Mouse (Mus musculus) midbrain, embryonic 10.5 days (tissue): Measurements from ENCODE around the gene Zdhhc24. TPM values are rescaled to one million over a fixed set of nuclear protein-coding genes. Genes with fewer than 3 reads are reported as not detected.
"Not testable (repeated sequence)": the region's sequence is repeated elsewhere in the genome, so short reads cannot be mapped to it uniquely, and the experiment has no call there.

Experiments used
- DNase-seq: peaks from one replicate; pipeline ENCODE4 v3.0.0-alpha.2; 2017; ENCODE audit warnings: low spot score
- H3K27ac ChIP-seq: fragments of 300-500 bp; sonication (generic); replicated peaks from 2 replicates; pipeline ENCODE4 v1.5.1; 2016; ENCODE audit warnings: mild to moderate bottlenecking
- H3K27me3 ChIP-seq: fragments of 300-500 bp; sonication (generic); 2 replicates; pipeline ENCODE4 v1.6.1; 2016; ENCODE audit warnings: low read depth, mild to moderate bottlenecking; ENCODE audit not compliant: poor library complexity, severe bottlenecking
- H3K36me3 ChIP-seq: fragments of 300-500 bp; sonication (generic); 2 replicates; pipeline ENCODE4 v1.6.1; 2016; ENCODE audit warnings: mild to moderate bottlenecking, moderate library complexity
- H3K4me1 ChIP-seq: fragments of 300-500 bp; sonication (generic); 2 replicates; pipeline ENCODE4 v1.6.1; 2016
- H3K4me3 ChIP-seq: fragments of 300-500 bp; sonication (generic); 2 replicates; pipeline ENCODE4 v1.5.1; 2016; ENCODE audit warnings: mild to moderate bottlenecking, moderate library complexity
- H3K9me3 ChIP-seq: fragments of 300-500 bp; sonication (generic); replicated peaks from 2 replicates; pipeline ENCODE4 v1.6.1; 2016; ENCODE audit warnings: mild to moderate bottlenecking
- WGBS: fragments of 180-500 bp; shearing (Covaris S2); methylation state at CpG from one replicate; pipeline ENCODE4 v1.1.7; 2016; 5-methylcytosine and 5-hydroxymethylcytosine counted together
- polyA plus RNA-seq: library from polyadenylated mRNA; unstranded; fragments of >200 nt; fragmentation: Nextera tagmentation; extraction: Ambion mirVana; gene quantifications from 2 replicates; pipeline ENCODE4 v1.2.1, GENCODE M21; 2016

Gene Zdhhc24
- polyA plus RNA-seq, 1 experiment from 2014 or later: 14.6 TPM

DNA sequence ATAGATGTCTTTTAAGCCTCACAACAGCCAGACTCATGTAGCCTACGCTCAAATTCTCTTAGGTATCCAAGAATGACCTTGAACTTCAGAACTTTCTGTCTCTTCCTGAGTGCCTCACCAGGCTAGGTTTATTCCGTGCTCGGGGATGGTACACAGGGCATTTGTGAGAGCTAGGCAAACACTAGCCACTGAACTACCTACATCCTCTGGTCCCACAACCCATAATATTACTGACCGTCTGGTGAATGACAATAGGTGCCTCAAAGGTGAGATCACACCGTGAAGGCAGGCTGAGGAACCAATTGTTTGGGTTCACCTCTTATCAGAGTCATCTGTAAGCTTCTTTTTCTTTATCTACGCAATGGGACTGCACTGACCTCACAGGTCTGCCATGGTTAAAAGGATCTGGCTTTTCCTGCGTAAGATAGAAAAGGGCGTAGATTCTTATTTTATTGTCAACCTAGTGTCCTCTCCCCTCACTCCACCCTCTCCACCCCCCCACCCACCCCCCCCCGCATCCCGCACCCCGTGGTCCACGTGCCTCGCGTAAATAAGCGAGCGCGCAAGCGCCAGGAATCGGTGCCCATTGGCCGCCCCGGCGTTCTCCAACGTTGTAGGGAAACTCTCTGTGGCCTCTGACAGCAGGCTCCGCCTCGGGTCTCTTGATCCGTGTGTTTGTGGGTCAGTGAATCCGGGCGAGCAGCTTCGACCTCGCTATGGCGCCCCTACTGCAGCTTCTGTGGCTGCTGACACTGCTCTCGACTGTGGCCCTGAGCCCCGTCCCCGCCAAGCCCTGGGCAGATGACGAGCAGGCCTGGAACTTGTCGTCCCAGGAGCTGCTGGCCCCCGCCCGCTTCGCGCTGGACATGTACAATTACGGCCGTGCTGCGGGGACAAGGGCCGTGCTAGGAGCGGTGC is 23.7 kb upstream of the Zdhhc24 start, which contains the start of gene Ctsf:
Gene Ctsf, plus strand, starts transcription at position 579 of the 918 bp plus-strand sequence.
- 5% methylated on average over 45 of the region's 45 CpGs for WGBS
- Histone ChIP-seq H3K27ac (peak within 1 kb of the TSS; percentile 84), H3K4me3 (peak within 1 kb of the TSS; percentile 74), H3K27me3 (peaks cover 13% of the 10 kb centered on the region), H3K4me1 (peaks cover 26% of the 10 kb centered on the region), H3K9me3 (no peaks in the 10 kb centered on the region), H3K36me3 (peaks cover 8% of the 10 kb centered on the region)
- DNase-seq: peak; percentile 87

DNA sequence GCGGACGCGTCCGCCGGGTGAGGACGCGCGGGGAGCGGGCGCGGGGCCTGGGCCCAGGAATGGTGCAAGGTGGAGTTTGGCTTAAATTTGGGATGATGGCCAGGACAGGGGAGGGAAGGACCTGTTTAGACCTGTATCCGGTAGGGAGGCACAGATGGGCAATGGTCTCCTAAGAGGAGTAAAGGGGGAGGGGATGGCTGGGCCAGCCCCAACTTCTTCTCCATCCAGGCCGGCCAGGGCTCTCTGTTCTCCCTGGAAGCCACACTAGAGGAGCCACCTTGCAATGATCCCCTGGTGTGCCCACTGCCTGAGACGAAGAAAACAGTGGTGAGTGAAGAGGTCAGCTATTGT is 23.0 kb upstream of the Zdhhc24 start:
- Histone ChIP-seq H3K27me3 (peaks cover 13% of the 10 kb centered on the region), H3K27ac (peak overlapping the region; percentile 84), H3K36me3 (peaks cover 11% of the 10 kb centered on the region), H3K4me3 (peak overlapping the region; percentile 74), H3K9me3 (no peaks in the 10 kb centered on the region), H3K4me1 (peaks cover 23% of the 10 kb centered on the region)
- WGBS: 2% methylated on average over 14 of the region's 14 CpGs
- DNase-seq: no peak

DNA sequence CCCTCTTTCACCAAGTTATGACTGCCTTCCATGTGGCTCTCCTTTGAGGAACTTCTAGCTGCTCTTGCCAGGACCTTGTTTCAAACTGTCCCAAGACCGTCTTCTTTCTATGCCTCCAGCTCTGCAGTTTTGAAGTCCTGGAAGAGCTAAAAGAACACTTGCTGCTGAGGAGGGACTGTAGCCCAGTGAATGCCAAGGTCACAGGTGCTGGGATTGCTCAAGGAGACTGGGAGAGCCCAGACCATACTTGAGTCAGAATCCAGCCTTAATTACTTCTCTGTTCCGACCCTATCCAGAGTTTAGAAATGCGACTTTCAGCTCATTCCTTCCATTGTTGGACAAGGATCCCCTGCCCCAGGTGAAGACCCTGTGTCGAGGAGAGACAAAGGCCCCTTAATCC is 22.5 kb upstream of the Zdhhc24 start:
- DNase-seq: no peak
- Histone ChIP-seq H3K36me3 (peaks cover 15% of the 10 kb centered on the region), H3K4me1 (peaks cover 21% of the 10 kb centered on the region), H3K27me3 (peaks cover 13% of the 10 kb centered on the region), H3K9me3 (no peaks in the 10 kb centered on the region), H3K4me3 (peak overlapping the region; percentile 74), H3K27ac (no peak overlapping the region)
- 42% methylated on average over 4 of the region's 4 CpGs for WGBS

DNA sequence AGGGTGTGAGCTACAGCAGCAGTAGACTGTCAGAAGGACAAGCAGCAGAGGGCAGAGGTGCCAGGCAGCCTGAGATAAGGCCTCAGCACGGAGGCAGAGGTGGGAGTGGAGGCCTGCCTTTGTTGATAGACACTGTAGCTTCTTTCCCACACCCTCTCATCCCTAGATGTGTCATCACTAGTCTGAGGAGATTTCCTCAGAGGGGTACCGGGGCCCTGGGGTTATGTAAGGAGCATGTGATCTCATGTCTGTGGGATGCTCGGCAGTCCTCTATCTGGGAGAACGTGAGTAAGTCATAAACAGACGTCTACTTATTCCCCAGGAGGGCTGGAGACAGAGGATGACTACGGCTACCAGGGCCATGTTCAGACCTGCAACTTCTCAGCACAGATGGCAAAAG is 19.4 kb upstream of the Zdhhc24 start:
- H3K27ac ChIP-seq: no peak overlapping the region
- H3K4me1 ChIP-seq: peaks cover 21% of the 10 kb centered on the region
- H3K27me3 ChIP-seq: peaks cover 13% of the 10 kb centered on the region
- no peak for DNase-seq
- no peaks in the 10 kb centered on the region for H3K9me3 ChIP-seq
- peaks cover 20% of the 10 kb centered on the region for H3K36me3 ChIP-seq
- WGBS: 87% methylated on average over 6 of the region's 6 CpGs
- no peak overlapping the region for H3K4me3 ChIP-seq

DNA sequence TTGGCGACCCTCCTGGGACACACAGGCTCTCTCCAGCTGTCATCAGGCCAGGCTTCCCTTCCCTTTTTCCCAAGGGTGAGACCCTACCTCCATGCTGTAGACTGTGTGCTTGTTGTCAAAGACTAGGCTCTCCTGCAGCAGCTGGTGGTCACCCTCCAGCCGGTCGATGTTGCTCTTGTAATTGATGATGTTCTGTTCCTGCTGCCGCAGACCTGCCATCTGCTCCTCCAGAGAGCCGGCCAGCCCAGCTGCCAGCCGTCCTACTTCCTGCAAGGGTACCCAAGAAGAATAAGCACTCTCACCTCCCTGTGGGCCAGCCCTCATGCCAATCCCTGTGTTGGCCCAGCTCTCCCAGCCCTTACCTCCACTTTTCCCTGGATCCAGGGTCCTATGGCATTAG is 15.4 kb upstream of the Zdhhc24 start:
- H3K36me3 ChIP-seq: peaks cover 20% of the 10 kb centered on the region
- no peak overlapping the region for H3K27ac ChIP-seq
- no peaks in the 10 kb centered on the region for H3K27me3 ChIP-seq
- DNase-seq: no peak
- no peaks in the 10 kb centered on the region for H3K9me3 ChIP-seq
- peaks cover 7% of the 10 kb centered on the region for H3K4me1 ChIP-seq
- 86% methylated on average over 6 of the region's 6 CpGs for WGBS
- H3K4me3 ChIP-seq: no peak overlapping the region

DNA sequence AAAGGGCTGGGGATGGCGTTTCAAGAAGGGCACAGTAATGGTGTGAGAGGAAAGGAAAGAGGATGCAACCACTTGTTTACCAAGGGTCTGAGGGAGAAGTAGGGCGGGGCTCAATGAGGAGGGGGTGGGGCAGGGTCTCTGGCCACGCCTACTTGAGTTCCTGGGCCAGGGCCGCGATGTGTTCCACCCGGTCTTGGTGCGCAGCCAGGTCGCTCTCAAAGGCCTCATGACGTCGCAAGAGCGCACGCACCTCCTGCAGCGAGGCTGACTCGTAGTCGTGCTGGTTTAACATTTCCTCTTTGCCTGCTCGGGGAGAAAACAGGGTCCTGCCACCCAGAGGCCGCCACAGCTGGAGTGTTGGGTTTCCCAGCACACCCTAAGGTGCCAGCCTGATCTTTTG is 13.3 kb upstream of the Zdhhc24 start:
- Histone ChIP-seq H3K4me3 (0 out of 2 replicates have a peak overlapping the region, but pooled peaks have one; percentile 21), H3K27me3 (no peaks in the 10 kb centered on the region), H3K9me3 (no peaks in the 10 kb centered on the region), H3K4me1 (peaks cover 7% of the 10 kb centered on the region), H3K36me3 (peaks cover 9% of the 10 kb centered on the region; the same call in 1 of the 2 replicates), H3K27ac (no peak overlapping the region)
- DNase-seq: no peak
- WGBS: 9% methylated on average over 17 of the region's 17 CpGs

DNA sequence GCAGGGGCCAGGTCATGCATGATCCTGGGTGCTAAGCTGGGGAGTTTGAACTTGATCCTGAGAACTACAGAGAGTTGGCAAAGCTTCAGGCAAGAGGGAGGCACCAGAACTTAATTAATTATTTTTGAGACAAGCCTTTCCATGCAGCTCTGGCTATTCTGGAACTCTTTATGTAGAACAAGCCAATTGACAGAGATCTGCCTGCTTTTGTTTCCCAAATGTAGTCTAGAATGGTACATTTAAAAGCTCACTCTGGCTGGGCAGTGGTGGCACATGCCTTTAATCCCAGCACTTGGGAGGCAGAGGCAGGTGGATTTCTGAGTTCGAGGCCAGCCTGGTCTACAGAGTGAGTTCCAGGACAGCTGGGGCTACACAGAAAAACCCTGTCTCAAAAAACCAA is 3.9 kb upstream of the Zdhhc24 start:
- H3K36me3 ChIP-seq, H3K4me3 ChIP-seq, DNase-seq, H3K9me3 ChIP-seq, H3K27ac ChIP-seq: not testable (repeated sequence)
- 93% methylated on average over 1 of the region's 1 CpGs for WGBS
- Histone ChIP-seq H3K27me3 (peaks cover 12% of the 10 kb centered on the region), H3K4me1 (peaks cover 31% of the 10 kb centered on the region)

DNA sequence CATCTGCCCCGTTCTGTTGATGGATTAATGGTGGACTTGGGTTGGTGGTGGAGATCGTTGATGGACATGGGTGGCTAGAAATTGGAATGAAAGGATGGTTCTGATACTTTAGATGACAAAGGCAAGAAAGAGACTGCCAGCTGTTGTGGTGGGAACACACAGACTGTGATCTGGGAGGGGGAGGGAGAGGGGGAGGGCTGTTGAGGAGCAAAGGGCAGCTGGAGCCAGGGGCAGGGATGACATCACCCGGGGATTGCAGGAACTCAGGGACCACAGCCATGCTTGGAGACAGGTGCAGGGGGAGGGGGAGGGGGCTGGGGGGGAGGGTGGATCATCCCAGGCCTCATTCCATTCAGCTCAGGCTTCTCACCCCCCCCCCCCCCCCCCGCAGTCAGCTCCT is 2.2 kb upstream of the Zdhhc24 start:
- DNase-seq: no peak
- Histone ChIP-seq H3K27ac (no peak overlapping the region), H3K4me1 (peaks cover 41% of the 10 kb centered on the region), H3K9me3 (no peaks in the 10 kb centered on the region), H3K4me3 (no peak overlapping the region), H3K27me3 (peaks cover 12% of the 10 kb centered on the region), H3K36me3 (no peaks in the 10 kb centered on the region)
- 82% methylated on average over 4 of the region's 4 CpGs for WGBS

DNA sequence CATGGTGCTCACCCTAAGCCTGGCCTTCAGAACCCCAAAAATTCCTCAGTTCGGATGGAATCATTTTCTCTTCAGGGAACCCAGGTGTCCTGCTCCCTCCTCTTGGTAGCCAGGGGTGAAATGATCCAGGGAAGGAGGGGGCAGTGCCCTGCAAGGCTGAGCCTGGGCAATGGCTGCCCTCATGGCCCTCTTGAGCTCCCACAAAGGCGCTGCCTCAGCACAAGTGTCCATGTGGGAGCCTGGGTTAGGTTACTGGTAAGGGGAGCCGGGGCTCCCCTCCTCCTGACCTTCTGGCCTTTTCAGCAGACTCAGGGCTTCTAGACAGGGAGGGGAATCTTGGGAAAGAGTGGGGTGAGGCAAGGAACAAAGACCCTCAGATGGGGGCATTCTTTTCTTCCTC is 1.7 kb upstream of the Zdhhc24 start:
- no peak for DNase-seq
- 82% methylated on average over 3 of the region's 3 CpGs for WGBS
- Histone ChIP-seq H3K27ac (no peak overlapping the region), H3K27me3 (peaks cover 12% of the 10 kb centered on the region), H3K4me3 (0 out of 2 replicates have a peak overlapping the region, but pooled peaks have one; percentile 94), H3K9me3 (no peaks in the 10 kb centered on the region), H3K4me1 (peaks cover 41% of the 10 kb centered on the region), H3K36me3 (no peaks in the 10 kb centered on the region)

DNA sequence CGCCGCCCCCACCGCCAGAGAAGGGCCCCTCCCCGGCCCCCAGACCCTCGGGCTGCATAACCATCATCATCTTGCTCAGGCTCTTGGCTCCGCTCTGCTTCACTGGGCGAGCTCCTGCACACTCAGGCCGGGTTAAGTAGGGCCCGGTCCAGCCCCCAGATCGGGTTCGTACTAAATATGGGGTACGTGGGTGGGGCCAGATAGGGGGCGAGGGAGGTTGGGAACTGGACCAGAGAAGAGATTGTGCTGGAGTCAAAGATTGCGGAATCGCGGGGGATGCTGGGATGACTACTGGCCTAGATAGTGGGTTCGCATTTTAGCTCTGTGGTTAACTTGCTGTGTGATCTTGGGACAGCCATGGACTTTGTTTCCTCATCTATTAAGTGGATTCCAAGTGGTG is 683 bp upstream of the Zdhhc24 start, which contains the start of gene Actn3:
Gene Actn3, minus strand, starts transcription at position 125 of the 400 bp plus-strand sequence.
- no peaks in the 10 kb centered on the region for H3K36me3 ChIP-seq
- H3K27ac ChIP-seq: peak within 1 kb of the TSS; percentile 86
- peak; percentile 28 for DNase-seq
- 3% methylated on average over 17 of the region's 17 CpGs for WGBS
- peaks cover 41% of the 10 kb centered on the region for H3K4me1 ChIP-seq
- no peaks in the 10 kb centered on the region for H3K9me3 ChIP-seq
- H3K4me3 ChIP-seq: peak within 1 kb of the TSS; percentile 94
- peaks cover 12% of the 10 kb centered on the region for H3K27me3 ChIP-seq

DNA sequence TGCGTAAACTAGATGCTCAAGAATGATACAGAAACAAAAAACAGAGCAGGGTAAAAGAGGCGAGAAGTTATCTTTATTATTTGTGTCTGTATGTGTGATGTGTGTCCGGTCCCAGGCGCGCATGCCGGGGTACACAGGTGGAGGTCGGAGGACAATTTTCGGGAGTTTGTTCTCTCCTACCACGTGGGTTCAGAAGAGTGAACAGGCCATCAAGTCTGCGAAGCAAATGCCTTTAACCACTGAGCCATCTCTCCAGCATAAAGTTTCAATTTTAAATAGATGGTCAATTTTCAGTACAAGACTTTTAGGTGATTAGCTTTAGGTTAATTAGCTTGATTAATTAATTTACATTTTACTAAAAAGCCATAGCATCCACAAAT is 846 bp downstream of the Zdhhc24 start:
- DNase-seq: no peak
- 77% methylated on average over 10 of the region's 10 CpGs for WGBS
- H3K4me3 ChIP-seq: peak overlapping the region; percentile 94
- H3K4me1 ChIP-seq: peaks cover 41% of the 10 kb centered on the region
- no peaks in the 10 kb centered on the region; the same call in 1 of the 2 replicates for H3K36me3 ChIP-seq
- no peak overlapping the region for H3K27ac ChIP-seq
- H3K27me3 ChIP-seq: peaks cover 12% of the 10 kb centered on the region
- no peaks in the 10 kb centered on the region for H3K9me3 ChIP-seq

DNA sequence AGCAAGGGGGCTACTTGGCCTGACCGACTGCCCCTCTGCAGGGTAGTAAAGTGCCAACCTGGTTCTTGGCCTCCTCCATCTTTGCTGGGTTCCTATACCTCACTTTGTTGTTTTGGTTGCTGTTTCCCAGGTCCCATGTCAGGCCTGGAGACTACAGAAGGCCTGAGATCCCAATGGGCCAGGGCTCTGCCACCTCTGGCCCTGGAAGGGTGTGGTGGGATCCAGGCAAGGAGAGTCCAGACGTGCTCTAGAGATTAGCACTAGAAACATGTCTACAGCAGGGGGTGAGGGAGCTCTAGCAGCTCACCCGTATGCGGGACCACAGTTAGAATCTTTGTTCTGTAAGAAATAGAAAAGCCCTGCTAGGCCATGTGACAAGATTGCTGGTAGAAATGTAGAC is 5.5 kb downstream of the Zdhhc24 start:
- Histone ChIP-seq H3K27ac (no peak overlapping the region), H3K9me3 (no peaks in the 10 kb centered on the region), H3K27me3 (no peaks in the 10 kb centered on the region), H3K36me3 (peaks cover 2% of the 10 kb centered on the region), H3K4me3 (no peak overlapping the region), H3K4me1 (peaks cover 16% of the 10 kb centered on the region)
- 84% methylated on average over 4 of the region's 4 CpGs for WGBS
- no peak for DNase-seq

DNA sequence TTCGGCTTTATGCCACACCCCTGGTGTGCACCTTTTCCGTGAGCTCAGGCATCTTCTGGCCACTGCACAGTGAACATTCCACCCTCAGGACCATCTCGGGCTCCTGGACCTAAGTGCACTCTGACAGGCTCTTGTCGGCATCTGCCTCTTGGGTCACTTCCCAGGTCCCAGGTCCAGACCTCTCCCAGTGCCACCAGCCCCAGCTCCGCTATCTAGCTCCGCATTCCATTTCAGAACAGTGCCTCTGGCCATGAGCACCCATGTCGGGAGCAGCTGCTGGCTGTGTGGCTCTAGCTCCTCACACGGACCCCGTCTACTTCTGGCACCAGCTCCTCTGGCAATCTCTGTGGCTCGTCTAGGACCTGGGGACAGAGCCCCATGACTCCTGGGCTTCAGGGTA is 11.3 kb downstream of the Zdhhc24 start:
- 90% methylated on average over 10 of the region's 10 CpGs for WGBS
- DNase-seq: no peak
- peaks cover 51% of the 10 kb centered on the region for H3K36me3 ChIP-seq

More for the DNA sequence above, 11.3 kb downstream of the Zdhhc24 start:
- Histone ChIP-seq H3K27me3 (no peaks in the 10 kb centered on the region), H3K27ac (no peak overlapping the region), H3K4me3 (no peak overlapping the region), H3K9me3 (no peaks in the 10 kb centered on the region), H3K4me1 (no peaks in the 10 kb centered on the region)
